Mouse (Mus musculus): ENCODE data around the gene St6gal1.

The St6gal1 gene

GRCm38 (mm10) chr16:23224671-23225068 is at the start of gene St6gal1:
St6gal1 (plus strand) TSS chr16:23224740.
- in situ Hi-C loops (cut with MboI, MseI), result loop anchor here (5.0 kb wide), 2 partner anchors 42 to 77 kb away; partner anchors contain the start of gene Adipoq

GRCm38 (mm10) chr16:23174855-23175254 is 49.7 kb upstream of the St6gal1 start:
- in situ Hi-C loops (cut with MboI, MseI), result loop anchor here (5.0 kb wide), 1 partner anchor 97 kb away; no protein-coding TSS in a partner anchor

- in situ Hi-C loops (cut with MboI, MseI), result loop anchor here (5.0 kb wide), 1 partner anchor 96 kb away; no protein-coding TSS in a partner anchor
Measured at GRCm38 (mm10) chr16:23175956-23176355, 48.6 kb upstream of the St6gal1 start.

- in situ Hi-C loops (cut with MboI, MseI), result loop anchor here (5.0 kb wide), 1 partner anchor 94 kb away; no protein-coding TSS in a partner anchor
Measured at GRCm38 (mm10) chr16:23177856-23178255, 46.7 kb upstream of the St6gal1 start.

GRCm38 (mm10) chr16:23178796-23179195 is 45.7 kb upstream of the St6gal1 start:
- in situ Hi-C loops (cut with MboI, MseI), result loop anchor here (5.0 kb wide), 1 partner anchor 94 kb away; no protein-coding TSS in a partner anchor

GRCm38 (mm10) chr16:23179436-23179835 is 45.1 kb upstream of the St6gal1 start:
- in situ Hi-C loops (cut with MboI, MseI), result loop anchor here (5.0 kb wide), 1 partner anchor 93 kb away; no protein-coding TSS in a partner anchor

GRCm38 (mm10) chr16:23181054-23181453 is 43.5 kb upstream of the St6gal1 start:
- in situ Hi-C loops (cut with MboI, MseI), result loop anchor here (5.0 kb wide), 1 partner anchor 41 kb away; the partner anchor contains the start of gene St6gal1

- in situ Hi-C loops (cut with MboI, MseI), result loop anchor here (5.0 kb wide), 1 partner anchor 41 kb away; the partner anchor contains the start of gene St6gal1
Measured at GRCm38 (mm10) chr16:23181487-23181886, 43.1 kb upstream of the St6gal1 start.

- in situ Hi-C loops (cut with MboI, MseI), result loop anchor here (5.0 kb wide), 1 partner anchor 40 kb away; the partner anchor contains the start of gene St6gal1
Measured at GRCm38 (mm10) chr16:23181942-23182597, 42.5 kb upstream of the St6gal1 start.

- in situ Hi-C loops (cut with MboI, MseI), result loop anchor here (5.0 kb wide), 1 partner anchor 39 kb away; the partner anchor contains the start of gene Adipoq
Measured at GRCm38 (mm10) chr16:23185824-23186223, 38.7 kb upstream of the St6gal1 start.

GRCm38 (mm10) chr16:23186418-23186817 is 38.1 kb upstream of the St6gal1 start:
- in situ Hi-C loops (cut with MboI, MseI), result loop anchor here (5.0 kb wide), 1 partner anchor 39 kb away; the partner anchor contains the start of gene Adipoq

- in situ Hi-C loops (cut with MboI, MseI), result loop anchor here (5.0 kb wide), 1 partner anchor 41 kb away; the partner anchor contains the start of gene Adipoq
Measured at GRCm38 (mm10) chr16:23187983-23188382, 36.6 kb upstream of the St6gal1 start.

GRCm38 (mm10) chr16:23189612-23190011 is 34.9 kb upstream of the St6gal1 start:
- in situ Hi-C loops (cut with MboI, MseI), result loop anchor here (5.0 kb wide), 1 partner anchor 42 kb away; the partner anchor contains the start of gene Adipoq

GRCm38 (mm10) chr16:23191560-23192242 is 32.8 kb upstream of the St6gal1 start:
- in situ Hi-C loops (cut with MboI, MseI), result no loop called here

GRCm38 (mm10) chr16:23195618-23196017 is 28.9 kb upstream of the St6gal1 start:
- in situ Hi-C loops (cut with MboI, MseI), result no loop called here

GRCm38 (mm10) chr16:23196296-23196695 is 28.2 kb upstream of the St6gal1 start:
- in situ Hi-C loops (cut with MboI, MseI), result no loop called here

- in situ Hi-C loops (cut with MboI, MseI), result no loop called here
Measured at GRCm38 (mm10) chr16:23196791-23197190, 27.7 kb upstream of the St6gal1 start.

- in situ Hi-C loops (cut with MboI, MseI), result no loop called here
Measured at GRCm38 (mm10) chr16:23201498-23201897, 23.0 kb upstream of the St6gal1 start.

GRCm38 (mm10) chr16:23214314-23214713 is 10.2 kb upstream of the St6gal1 start:
- in situ Hi-C loops (cut with MboI, MseI), result no loop called here

GRCm38 (mm10) chr16:23215241-23215900 is 9.2 kb upstream of the St6gal1 start:
- in situ Hi-C loops (cut with MboI, MseI), result no loop called here

- in situ Hi-C loops (cut with MboI, MseI), result no loop called here
Measured at GRCm38 (mm10) chr16:23216366-23216765, 8.2 kb upstream of the St6gal1 start.
